Mouse (Mus musculus) myocyte (in vitro differentiated cells): ENCODE data around the gene Clasrp. TPM values are rescaled to one million over a fixed set of nuclear protein-coding genes. Genes with fewer than 3 reads are reported as not detected.
A peak's percentile ranks its signal among the peaks of the same experiment; 100 is the strongest.

Experiments used
- H3K27me3 ChIP-seq: one replicate; pipeline ENCODE4 v1.6.1; 2011; ENCODE audit not compliant: control insufficient read depth, insufficient read depth, insufficient read length
- H3K36me3 ChIP-seq: one replicate; pipeline ENCODE4 v1.6.1; 2011; ENCODE audit not compliant: control insufficient read depth, insufficient read depth
- H3K4me2 ChIP-seq: one replicate; pipeline ENCODE4 v1.6.1; 2011; ENCODE audit warnings: low read depth, control low read depth
- H3K4me3 ChIP-seq: one replicate; pipeline ENCODE4 v1.5.1; 2011; ENCODE audit warnings: mild to moderate bottlenecking, control low read depth, moderate library complexity
- H3K79me2 ChIP-seq: one replicate; pipeline ENCODE4 v1.6.1; 2011; ENCODE audit not compliant: control insufficient read depth, insufficient read depth
- H3ac ChIP-seq: one replicate; pipeline ENCODE4 v1.6.1; 2011; ENCODE audit not compliant: control insufficient read depth, insufficient read length
- CEBPB ChIP-seq: IDR thresholded peaks from 2 replicates; pipeline ENCODE4 v1.6.1; 2011; ENCODE audit warnings: mild to moderate bottlenecking, moderate library complexity; ENCODE audit not compliant: poor library complexity, insufficient read depth, severe bottlenecking
- E2F4 ChIP-seq: IDR thresholded peaks from one replicate; pipeline ENCODE4 v1.6.1; 2011; ENCODE audit warnings: mild to moderate bottlenecking, control low read depth, moderate library complexity; ENCODE audit not compliant: insufficient read depth
- MAX ChIP-seq: IDR thresholded peaks from one replicate; pipeline ENCODE4 v1.6.1; 2011; ENCODE audit warnings: low read depth, mild to moderate bottlenecking, control low read depth
- MYOD1 ChIP-seq, 3 experiments: IDR thresholded peaks; one replicate each; pipeline ENCODE4 v1.6.1; 2011; ENCODE audit warnings: control low read depth in 2 of 3, low read depth in 2 of 3, mild to moderate bottlenecking in 2 of 3, moderate library complexity in 1 of 3; ENCODE audit not compliant: insufficient read length in 2 of 3, control insufficient read depth in 1 of 3
- MYOG ChIP-seq, 3 experiments: IDR thresholded peaks; one replicate each; pipeline ENCODE4 v1.6.1; 2011; ENCODE audit warnings: control low read depth in 2 of 3, low read depth in 2 of 3, mild to moderate bottlenecking in 2 of 3; ENCODE audit not compliant: insufficient read length in 2 of 3, control insufficient read depth in 1 of 3, insufficient read depth in 1 of 3
- POLR2A ChIP-seq: IDR thresholded peaks from one replicate; pipeline ENCODE4 v1.6.1; 2011; ENCODE audit warnings: low read depth, mild to moderate bottlenecking, control low read depth, moderate library complexity; ENCODE audit not compliant: insufficient read length
- POLR2AphosphoS2 ChIP-seq: IDR thresholded peaks from one replicate; pipeline ENCODE4 v1.6.1; 2011; ENCODE audit warnings: low read depth, control low read depth; ENCODE audit not compliant: insufficient read length
- REST ChIP-seq: IDR thresholded peaks from one replicate; pipeline ENCODE4 v1.6.1; 2011; ENCODE audit warnings: mild to moderate bottlenecking, control low read depth, moderate library complexity; ENCODE audit not compliant: insufficient read depth, insufficient read length
- SRF ChIP-seq: IDR thresholded peaks from one replicate; pipeline ENCODE4 v1.6.1; 2011; ENCODE audit warnings: low read depth; ENCODE audit not compliant: control insufficient read depth, insufficient read length
- TCF12 ChIP-seq: IDR thresholded peaks from one replicate; pipeline ENCODE4 v1.6.1; 2011; ENCODE audit warnings: mild to moderate bottlenecking, control low read depth; ENCODE audit not compliant: poor library complexity, insufficient read depth, severe bottlenecking
- TCF3 ChIP-seq: IDR thresholded peaks from one replicate; pipeline ENCODE4 v1.6.1; 2011; ENCODE audit warnings: low read depth, control low read depth; ENCODE audit not compliant: insufficient read length
- USF1 ChIP-seq: IDR thresholded peaks from one replicate; pipeline ENCODE4 v1.6.1; 2011; ENCODE audit warnings: low read depth, mild to moderate bottlenecking, control low read depth, moderate library complexity
- polyA plus RNA-seq: library from polyadenylated mRNA; unstranded; fragments of >200 nt; fragmentation: generic; extraction: Trizol; gene quantifications from one replicate; pipeline ENCODE4 v1.2.1, GENCODE M21; 2012; ENCODE audit warnings: missing spikeins

Gene Clasrp
- polyA plus RNA-seq, 1 experiment = 14.8 TPM

DNA sequence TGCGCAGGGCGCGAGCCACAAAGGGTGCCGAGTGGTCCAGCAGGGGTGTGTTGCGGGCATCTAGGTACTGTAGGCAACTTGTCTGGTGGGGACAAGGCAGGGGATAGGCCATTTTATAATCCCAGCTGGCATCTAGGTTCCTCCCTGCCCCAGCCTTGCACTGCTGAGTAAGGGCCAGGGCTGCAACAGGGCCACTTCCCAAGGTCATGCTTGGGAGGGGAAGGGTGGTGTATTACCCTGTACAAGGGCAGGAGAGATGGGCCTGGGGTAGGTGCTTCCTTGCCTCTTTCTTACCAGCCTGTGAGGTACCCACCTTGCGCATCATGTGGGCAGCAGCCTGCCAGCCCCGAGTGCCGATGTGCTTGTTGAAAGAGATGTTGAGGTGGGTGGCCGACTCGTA lies 69.6 kb downstream of the Clasrp start:
- Histone ChIP-seq H3K4me2 (no peak overlapping the region), H3K27me3 (no peaks in the 10 kb centered on the region), H3ac (no peak overlapping the region), H3K36me3 (no peaks in the 10 kb centered on the region), H3K4me3 (no peak overlapping the region), H3K79me2 (peaks cover under 1% of the 10 kb centered on the region)
- TF ChIP-seq TCF3 (no peak), TCF12 (no peak), REST (no peak), POLR2A (no peak), MYOD1 (IDR thresholded peaks at IDR 0.05; ENCODE audit: control insufficient read depth in 1 of 3, insufficient read length in 2 of 3, low read depth in 2 of 3) (no peak), MYOG (IDR thresholded peaks at IDR 0.05; ENCODE audit: control insufficient read depth in 1 of 3, insufficient read depth in 1 of 3, insufficient read length in 2 of 3, low read depth in 2 of 3) (no peak), USF1 (no peak), CEBPB (no peak)

DNA sequence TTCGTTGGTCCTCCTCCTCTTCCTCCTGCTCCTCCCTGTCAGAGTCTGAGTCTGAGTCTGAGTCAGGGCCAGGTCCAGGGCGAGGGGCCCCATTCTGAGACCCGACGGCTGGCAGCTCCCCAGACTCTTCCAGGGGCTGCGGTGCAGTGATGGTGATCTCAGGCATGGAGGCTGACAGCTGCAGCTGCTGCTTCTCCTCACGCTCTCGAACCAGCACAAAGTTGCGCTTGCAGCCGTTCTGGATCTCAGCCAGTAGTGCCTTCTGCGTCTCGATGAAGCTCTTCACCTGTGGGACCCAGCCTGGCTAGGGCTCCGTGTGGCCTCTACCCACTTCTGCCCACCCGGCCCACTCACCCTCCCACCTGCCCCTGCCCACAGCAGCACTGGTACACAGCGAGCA lies 72.0 kb downstream of the Clasrp start:
- TF ChIP-seq TCF3 = peak; percentile 54
- TF ChIP-seq MYOG (IDR thresholded peaks at IDR 0.05; ENCODE audit: control insufficient read depth in 1 of 3, insufficient read depth in 1 of 3, insufficient read length in 2 of 3, low read depth in 2 of 3) = peak in 2 of 3 experiments; percentile 62 to 90
- peak in 2 of 3 experiments; percentile 96 for TF ChIP-seq MYOD1 (IDR thresholded peaks at IDR 0.05; ENCODE audit: control insufficient read depth in 1 of 3, insufficient read length in 2 of 3, low read depth in 2 of 3)
- TF ChIP-seq POLR2A = no peak
- Histone ChIP-seq H3ac (no peak overlapping the region), H3K79me2 (no peaks in the 10 kb centered on the region), H3K27me3 (no peaks in the 10 kb centered on the region), H3K36me3 (no peaks in the 10 kb centered on the region), H3K4me2 (no peak overlapping the region), H3K4me3 (no peak overlapping the region)

DNA sequence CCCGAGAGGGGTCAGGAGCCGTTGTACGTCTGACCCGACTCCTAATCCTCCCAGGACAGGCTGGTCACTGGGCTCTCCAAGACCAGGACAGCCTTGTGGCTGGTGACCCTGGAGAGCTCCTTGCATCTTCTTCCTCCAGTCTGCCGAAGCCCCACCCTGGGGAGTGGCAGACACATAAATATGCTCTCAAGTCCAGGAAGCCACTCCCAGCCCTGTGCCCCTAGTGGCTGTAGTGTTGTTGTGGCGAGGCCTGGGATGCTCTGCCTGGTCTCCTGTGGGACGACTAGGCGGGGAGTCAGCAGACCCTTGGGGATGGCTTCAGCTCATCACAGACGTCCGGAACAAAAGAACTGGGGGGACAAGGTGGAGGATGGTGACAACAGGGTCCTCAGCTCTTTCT lies 73.2 kb downstream of the Clasrp start:
- Histone ChIP-seq H3K79me2 (no peaks in the 10 kb centered on the region), H3K4me2 (no peak overlapping the region), H3K36me3 (no peaks in the 10 kb centered on the region), H3ac (no peak overlapping the region), H3K4me3 (no peak overlapping the region), H3K27me3 (no peaks in the 10 kb centered on the region)
- TF ChIP-seq SRF (no peak), TCF12 (no peak), REST (no peak), MAX (no peak), MYOG (IDR thresholded peaks at IDR 0.05; ENCODE audit: control insufficient read depth in 1 of 3, insufficient read depth in 1 of 3, insufficient read length in 2 of 3, low read depth in 2 of 3) (no peak), E2F4 (no peak), TCF3 (no peak), POLR2AphosphoS2 (no peak), CEBPB (no peak), MYOD1 (IDR thresholded peaks at IDR 0.05; ENCODE audit: control insufficient read depth in 1 of 3, insufficient read length in 2 of 3, low read depth in 2 of 3) (no peak), POLR2A (no peak), USF1 (no peak)

Other genes with a start within 250 kb of the Clasrp start
- 13.7 TPM for gene Cd3eap, start 245.0 kb downstream of the Clasrp start, polyA plus RNA-seq
- 36.0 TPM for gene Ppp1r13l, start 244.7 kb downstream of the Clasrp start, polyA plus RNA-seq
- 11.5 TPM for gene Ercc2, start 222.5 kb downstream of the Clasrp start, polyA plus RNA-seq
- 3.5 TPM for gene Klc3, start 200.4 kb downstream of the Clasrp start, polyA plus RNA-seq
- gene Ckm, start 199.7 kb downstream of the Clasrp start, polyA plus RNA-seq = 1,561 TPM
- 18.2 TPM for gene Mark4, start 145.7 kb downstream of the Clasrp start, polyA plus RNA-seq
- gene Exoc3l2, start 141.2 kb downstream of the Clasrp start, polyA plus RNA-seq = not detected
- 7.8 TPM for gene Bloc1s3, start 96.1 kb downstream of the Clasrp start, polyA plus RNA-seq
- gene Trappc6a, start 96.1 kb downstream of the Clasrp start, polyA plus RNA-seq = 57.3 TPM
- 0.06 TPM for gene Nkpd1, start 86.6 kb downstream of the Clasrp start, polyA plus RNA-seq
- 48.4 TPM for gene Ppp1r37, start 41.4 kb downstream of the Clasrp start, polyA plus RNA-seq
- gene Zfp296, start 27.2 kb downstream of the Clasrp start, polyA plus RNA-seq = 1.5 TPM
- gene Gemin7, start 26.9 kb downstream of the Clasrp start, polyA plus RNA-seq = 89.8 TPM
- 25.7 TPM for gene Relb, start 25.0 kb upstream of the Clasrp start, polyA plus RNA-seq
- gene Clptm1, start 60.5 kb upstream of the Clasrp start, polyA plus RNA-seq = 126 TPM
- not detected for gene Apoc2, start 73.5 kb upstream of the Clasrp start, polyA plus RNA-seq
- gene Gm44805, start 76.9 kb upstream of the Clasrp start, polyA plus RNA-seq = not detected
- not detected for gene Apoc4, start 77.0 kb upstream of the Clasrp start, polyA plus RNA-seq
- not detected for gene Apoc1, start 88.2 kb upstream of the Clasrp start, polyA plus RNA-seq
- 2.3 TPM for gene Apoe, start 94.7 kb upstream of the Clasrp start, polyA plus RNA-seq
- gene Tomm40, start 111.0 kb upstream of the Clasrp start, polyA plus RNA-seq = 112 TPM
- 27.1 TPM for gene Nectin2, start 146.0 kb upstream of the Clasrp start, polyA plus RNA-seq
- gene Bcam, start 166.5 kb upstream of the Clasrp start, polyA plus RNA-seq = 29.3 TPM
- gene Cblc, start 192.3 kb upstream of the Clasrp start, polyA plus RNA-seq = 0.90 TPM
- gene Bcl3, start 218.3 kb upstream of the Clasrp start, polyA plus RNA-seq = 19.2 TPM
- gene Gm19345, start 247.5 kb upstream of the Clasrp start, polyA plus RNA-seq = 0.05 TPM